Mouse (Mus musculus): ENCODE data around the gene Prickle2.

GRCm38 (mm10) chr6:92383196-92383782, 322.7 kb downstream of the Prickle2 start:
- TF ChIP-seq CTCF (IDR thresholded peaks at IDR 0.05; ENCODE audit: extremely low read depth, insufficient read depth, insufficient read length, insufficient replicate concordance): no peak
- TF ChIP-seq POLR2A (IDR thresholded peaks at IDR 0.05; ENCODE audit: low read depth, low read length): no peak

All from spleen, adult 2 months (tissue).